Mouse (Mus musculus) megakaryocyte-erythroid progenitor cell, adult 5-6 weeks (primary cell): Measurements from ENCODE around the gene Vwa1. TPM values are rescaled to one million over a fixed set of nuclear protein-coding genes. Genes with fewer than 3 reads are reported as not detected.
A peak's percentile ranks its signal among the peaks of the same experiment; 100 is the strongest.

Experiments used
- ATAC-seq: replicated peaks from 2 replicates; pipeline ENCODE4 v1.8.0; 2016; ENCODE audit warnings: mild to moderate bottlenecking, inconsistent platforms; ENCODE audit not compliant: severe bottlenecking, poor library complexity, low FRiP score, low TSS enrichment
- total RNA-seq, 2 experiments: library from RNA; stranded (forward) in 1 of 2; stranded (reverse) in 1 of 2; fragments of 200-1000, 215-1000 nt in 1 of 2; fragments of >200 nt in 1 of 2; fragmentation: Nextera tagmentation in 1 of 2; gene quantifications; 2 replicates each; pipeline ENCODE4 v1.2.3; 2014 to 2017

The Vwa1 gene
- total RNA-seq, 2 experiments from 2014 or later, result 0.19 TPM; not detected in 1

- ATAC-seq, result peak; percentile 73
These were observed 9.7 kb upstream of the Vwa1 start for GRCm38 (mm10) chr4:155784081-155784701.

GRCm38 (mm10) chr4:155783486-155784080 is 9.1 kb upstream of the Vwa1 start:
- no peak for ATAC-seq

GRCm38 (mm10) chr4:155780895-155781294 is 6.4 kb upstream of the Vwa1 start:
- ATAC-seq, result no peak

GRCm38 (mm10) chr4:155779498-155779897 is 5.0 kb upstream of the Vwa1 start:
- no peak for ATAC-seq

- peak; percentile 27; the same call in 1 of the 2 replicates for ATAC-seq
These were observed 3.3 kb upstream of the Vwa1 start for GRCm38 (mm10) chr4:155777816-155778215.

GRCm38 (mm10) chr4:155776704-155777335 is 2.3 kb upstream of the Vwa1 start:
- no peak for ATAC-seq

GRCm38 (mm10) chr4:155775855-155776254 is 1.4 kb upstream of the Vwa1 start:
- no peak for ATAC-seq

- ATAC-seq, result no peak
These were observed 658 bp upstream of the Vwa1 start for GRCm38 (mm10) chr4:155774971-155775740.

- ATAC-seq, result no peak
These were observed 991 bp downstream of the Vwa1 start for GRCm38 (mm10) chr4:155773335-155774078.

GRCm38 (mm10) chr4:155772786-155773185 is 1.7 kb downstream of the Vwa1 start:
- no peak for ATAC-seq

GRCm38 (mm10) chr4:155771706-155772105 is 2.8 kb downstream of the Vwa1 start:
- no peak for ATAC-seq

GRCm38 (mm10) chr4:155770626-155771025 is 3.9 kb downstream of the Vwa1 start:
- no peak for ATAC-seq

GRCm38 (mm10) chr4:155769880-155770512 is 4.5 kb downstream of the Vwa1 start:
- ATAC-seq, result peak; percentile 75

- ATAC-seq, result no peak
These were observed 5.0 kb downstream of the Vwa1 start for GRCm38 (mm10) chr4:155769496-155769879.

- ATAC-seq, result no peak
These were observed 12.1 kb downstream of the Vwa1 start for GRCm38 (mm10) chr4:155762357-155762756.

GRCm38 (mm10) chr4:155761356-155762099 is 13.0 kb downstream of the Vwa1 start:
- ATAC-seq, result peak; percentile 46

GRCm38 (mm10) chr4:155760613-155761355 is 13.7 kb downstream of the Vwa1 start, which contains the start of gene Atad3a:
Gene Atad3a (minus strand): TSS chr4:155761093.
- ATAC-seq, result peak; percentile 97
